In genomic region chr19:46518352-46518787, GRCm38 (mm10) we compare ENCODE assay signal across 8 mouse cellular contexts. TPM values are rescaled to one million over a fixed set of nuclear protein-coding genes. Genes with fewer than 3 reads are reported as not detected.
A peak's percentile ranks its signal among the peaks of the same experiment; 100 is the strongest.
DNase-seq lines count a peak whose midpoint lies in the region; ATAC-seq lines count a peak whose summit lies in the region.

No protein-coding gene starts in this region.

- peaks cover 52% of the 10 kb centered on the region for H3K4me1 ChIP-seq in heart, embryonic 13.5 days
- peaks cover 39% of the 10 kb centered on the region for H3K4me1 ChIP-seq in limb, embryonic 13.5 days

- H3K4me3 ChIP-seq in heart, embryonic 13.5 days: peak overlapping the region; percentile 34
- H3K4me3 ChIP-seq in limb, embryonic 13.5 days: peak overlapping the region; percentile 20

- H3K9me3 ChIP-seq in heart, embryonic 13.5 days: no peaks in the 10 kb centered on the region
- no peaks in the 10 kb centered on the region for H3K9me3 ChIP-seq in limb, embryonic 13.5 days

- WGBS in heart, embryonic 13.5 days: 1% methylated on average over 12 of the region's 13 CpGs
- 0% methylated on average over 8 of the region's 13 CpGs for WGBS in limb, embryonic 13.5 days

- no peaks in the 10 kb centered on the region for H3K27me3 ChIP-seq in heart, embryonic 13.5 days (replicated peaks)
- no peaks in the 10 kb centered on the region for H3K27me3 ChIP-seq in limb, embryonic 13.5 days

- H3K9ac ChIP-seq in heart, embryonic 13.5 days: peak overlapping the region; percentile 78
- peak overlapping the region; percentile 5; the same call in 1 of the 2 replicates for H3K9ac ChIP-seq in limb, embryonic 13.5 days

- peaks cover 42% of the 10 kb centered on the region for H3K36me3 ChIP-seq in heart, embryonic 13.5 days
- H3K36me3 ChIP-seq in limb, embryonic 13.5 days: peaks cover 27% of the 10 kb centered on the region

- peak overlapping the region; percentile 67 for H3K4me2 ChIP-seq in heart, embryonic 13.5 days
- H3K4me2 ChIP-seq in limb, embryonic 13.5 days (replicated peaks): peak overlapping the region; percentile 60

- DNase-seq in adrenal gland, adult (ENCODE audit: inconsistent age in 2 of 2, low spot score in 1 of 2): peak; percentile 40 to 68
- no peak for DNase-seq in adrenal gland, adult 8-10 months
- DNase-seq in ZHBTc4 (ENCODE audit: low read depth, low spot score): peak; percentile 87
- DNase-seq in naive thymus-derived CD4-positive, alpha-beta T cell, adult 2 months (ENCODE audit: low read depth): peak; percentile 57
- DNase-seq in cerebellum, adult 8-10 months: no peak
- no peak for DNase-seq in ovary, postnatal 14 days (ENCODE audit: low spot score)

- 0 out of 2 replicates have a peak, but pooled peaks have one; percentile 35 for ATAC-seq in heart, embryonic 13.5 days (ENCODE audit: extremely low read depth, insufficient number of reproducible peaks, low FRiP score, low TSS enrichment)
- peak; percentile 76 for ATAC-seq in limb, embryonic 13.5 days (ENCODE audit: low FRiP score, low read depth)

- peak overlapping the region; percentile 55 for H3K27ac ChIP-seq in heart, embryonic 13.5 days (replicated peaks)
- H3K27ac ChIP-seq in limb, embryonic 13.5 days: peak overlapping the region; percentile 55; the same call in 1 of the 2 replicates

RNA-seq across cellular contexts. Expression of gene Trim8, which starts 16.9 kb away (rescaled TPM):
- 10 to 100 TPM; 46.6 to 69.0 (median 59.4) TPM for total RNA-seq in adrenal gland, adult 8-10 months (2022)
- 13.2 and 13.9 TPM in 2 replicates for polyA plus RNA-seq in heart, embryonic 13.5 days (2015; fragmentation: Nextera tagmentation; extraction: Ambion mirVana)
- 13.6 and 14.2 TPM in 2 replicates for polyA plus RNA-seq in limb, embryonic 13.5 days (2015; fragmentation: Nextera tagmentation; extraction: Ambion mirVana)

RNA-seq across cellular contexts. Expression of gene Arl3, which starts 54.6 kb away (rescaled TPM):
- 10 to 100 TPM; 39.0 to 81.8 (median 61.0) TPM for total RNA-seq in adrenal gland, adult 8-10 months (2022)
- polyA plus RNA-seq in heart, embryonic 13.5 days (2015; fragmentation: Nextera tagmentation; extraction: Ambion mirVana): 82.1 and 97.1 TPM in 2 replicates
- 178 and 183 TPM in 2 replicates for polyA plus RNA-seq in limb, embryonic 13.5 days (2015; fragmentation: Nextera tagmentation; extraction: Ambion mirVana)

RNA-seq across cellular contexts. Expression of gene Sfxn2, which starts 54.8 kb away (rescaled TPM):
- 10 to 100 TPM in 3 of 4 experiments, 1 to 10 TPM in 1; 7.0 to 16.4 (median 12.0) TPM for total RNA-seq in adrenal gland, adult 8-10 months (2022)
- 8.1 and 9.1 TPM in 2 replicates for polyA plus RNA-seq in heart, embryonic 13.5 days (2015; fragmentation: Nextera tagmentation; extraction: Ambion mirVana)
- polyA plus RNA-seq in limb, embryonic 13.5 days (2015; fragmentation: Nextera tagmentation; extraction: Ambion mirVana): 27.8 and 28.1 TPM in 2 replicates

Comparison
In these comparisons a context has a peak if more than half of its experiments do, and no peak if none do; other contexts are left out.
1. DNase-seq: peak in adrenal gland, adult (2 of 2), ZHBTc4 (single experiment) and naive thymus-derived CD4-positive, alpha-beta T cell, adult 2 months (single experiment); none in adrenal gland, adult 8-10 months (single experiment), cerebellum, adult 8-10 months (single experiment) and ovary, postnatal 14 days (single experiment).